Mouse (Mus musculus) left cerebral cortex, adult 18-20 months (tissue): ENCODE results near the gene Prrx2. TPM values are rescaled to one million over a fixed set of nuclear protein-coding genes. Genes with fewer than 3 reads are reported as not detected.

Source experiments
- total RNA-seq, 2 experiments: library from RNA; stranded (reverse); gene quantifications; 2 replicates each; pipeline ENCODE4 v1.2.3; 2021

The Prrx2 gene
- total RNA-seq, 2 experiments from 2014 or later = 2.1 to 2.8 TPM

Other genes with a start within 250 kb of the Prrx2 start
- 1 to 10 TPM; 3.1 to 4.0 TPM for gene Cstad, start 239.9 kb upstream of the Prrx2 start, total RNA-seq
- gene 1700001O22Rik, start 31.3 kb upstream of the Prrx2 start, total RNA-seq = 1 to 10 TPM; 8.2 to 8.4 TPM
- 10 to 100 TPM; 32.9 to 34.1 TPM for gene Ntmt1, start 27.1 kb upstream of the Prrx2 start, total RNA-seq
- gene Asb6, start 4.6 kb upstream of the Prrx2 start, total RNA-seq = 10 to 100 TPM; 41.0 to 43.1 TPM
- 1 to 10 TPM; 7.1 to 9.8 TPM for gene Ptges, start 94.9 kb downstream of the Prrx2 start, total RNA-seq
- 10 to 100 TPM; 27.4 to 30.2 TPM for gene Tor1b, start 118.0 kb downstream of the Prrx2 start, total RNA-seq
- 10 to 100 TPM; 37.3 to 40.0 TPM for gene Tor1a, start 133.0 kb downstream of the Prrx2 start, total RNA-seq
- gene BC005624, start 147.2 kb downstream of the Prrx2 start, total RNA-seq = 10 to 100 TPM; 68.6 to 71.2 TPM
- gene Usp20, start 147.3 kb downstream of the Prrx2 start, total RNA-seq = 10 to 100 TPM; 69.2 to 81.8 TPM